Mouse (Mus musculus) limb, embryonic 15.5 days (tissue): ENCODE data around the gene Dnajc5. TPM values are rescaled to one million over a fixed set of nuclear protein-coding genes. Genes with fewer than 3 reads are reported as not detected.
A peak's percentile ranks its signal among the peaks of the same experiment; 100 is the strongest.

Experiments
- ATAC-seq: fragments of 200-750 bp; cut with Nextera tagmentation; 2 replicates; pipeline ENCODE4 v1.8.0; 2017; ENCODE audit warnings: low read depth, moderate TSS enrichment; ENCODE audit not compliant: insufficient number of reproducible peaks, low FRiP score, low TSS enrichment
- H3K27ac ChIP-seq: fragments of 300-500 bp; sonication (generic); 2 replicates; pipeline ENCODE4 v1.5.1; 2015; ENCODE audit warnings: moderate library complexity, mild to moderate bottlenecking, inconsistent platforms
- H3K27me3 ChIP-seq: fragments of 300-500 bp; sonication (generic); 2 replicates; pipeline ENCODE4 v1.6.1; 2015; ENCODE audit warnings: inconsistent platforms
- H3K36me3 ChIP-seq: fragments of 300-500 bp; sonication (generic); 2 replicates; pipeline ENCODE4 v1.6.1; 2015; ENCODE audit warnings: inconsistent platforms
- H3K4me1 ChIP-seq: fragments of 300-500 bp; sonication (generic); 2 replicates; pipeline ENCODE4 v1.6.1; 2015; ENCODE audit warnings: inconsistent platforms
- H3K4me2 ChIP-seq: fragments of 300-500 bp; sonication (generic); 2 replicates; pipeline ENCODE4 v1.6.1; 2015; ENCODE audit warnings: mild to moderate bottlenecking, inconsistent platforms
- H3K4me3 ChIP-seq: fragments of 300-500 bp; sonication (generic); 2 replicates; pipeline ENCODE4 v1.5.1; 2015; ENCODE audit warnings: mild to moderate bottlenecking, inconsistent platforms
- H3K9ac ChIP-seq: fragments of 300-500 bp; sonication (generic); 2 replicates; pipeline ENCODE4 v1.6.1; 2015; ENCODE audit warnings: inconsistent platforms
- H3K9me3 ChIP-seq: fragments of 300-500 bp; sonication (generic); 2 replicates; pipeline ENCODE4 v1.6.1; 2016; ENCODE audit warnings: inconsistent platforms
- WGBS: fragments of 180-500 bp; shearing (Covaris S2); methylation state at CpG from one replicate; pipeline ENCODE4 v1.1.7; 2015; 5-methylcytosine and 5-hydroxymethylcytosine counted together
- polyA plus RNA-seq: library from polyadenylated mRNA; unstranded; fragments of >200 nt; fragmentation: Nextera tagmentation; extraction: Ambion mirVana; gene quantifications from 2 replicates; pipeline ENCODE4 v1.2.1, GENCODE M21; 2015

Dnajc5 gene
- polyA plus RNA-seq, 1 experiment from 2014 or later, result 89.5 TPM

DNA sequence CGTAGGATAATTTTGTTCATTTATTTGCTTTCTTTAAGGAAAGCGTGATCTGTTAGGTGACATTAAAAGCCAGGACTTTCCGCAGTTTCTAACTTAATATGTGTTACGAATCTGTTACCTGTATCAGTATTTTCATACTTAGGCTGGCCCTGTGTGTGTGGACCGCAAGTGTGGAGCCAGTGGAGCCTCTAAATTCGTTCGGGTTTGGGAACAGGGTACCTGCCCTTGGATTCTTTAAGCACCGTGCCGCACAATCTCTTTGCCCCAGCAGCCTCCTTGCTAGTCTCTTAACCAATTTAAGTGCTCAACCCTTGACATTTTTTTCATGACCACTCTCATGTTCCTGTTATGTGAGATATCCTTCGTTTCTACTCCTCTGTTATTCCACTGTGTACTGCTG lies 1.2 kb downstream of the Dnajc5 start:
- Histone ChIP-seq H3K36me3 (peaks cover 15% of the 10 kb centered on the region), H3K9me3 (no peaks in the 10 kb centered on the region), H3K4me2 (peak overlapping the region; percentile 51), H3K4me1 (peaks cover 17% of the 10 kb centered on the region), H3K4me3 (peak overlapping the region; percentile 96), H3K9ac (peak overlapping the region; percentile 90), H3K27ac (no peak overlapping the region), H3K27me3 (no peaks in the 10 kb centered on the region)
- ATAC-seq, result no peak
- 43% methylated on average over 10 of the region's 10 CpGs for WGBS

DNA sequence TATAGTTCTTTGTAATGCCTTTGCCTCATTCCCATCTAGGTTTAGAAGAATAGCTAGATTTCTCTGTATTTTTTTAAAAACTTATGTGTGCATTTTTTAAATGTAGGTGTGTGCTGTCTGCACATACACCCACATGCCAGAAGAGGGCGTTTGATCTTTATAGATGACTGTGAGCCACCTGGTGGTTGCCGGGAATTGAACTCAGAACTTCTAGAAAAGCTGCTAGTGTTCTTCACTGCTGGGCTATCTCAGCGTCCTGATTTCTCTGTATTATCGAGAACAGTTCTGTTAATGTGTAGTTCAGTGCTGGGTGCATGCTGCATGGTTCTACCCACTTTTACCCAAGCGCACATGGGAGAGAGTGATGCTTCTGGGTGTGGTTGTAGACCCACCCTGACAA lies 2.5 kb downstream of the Dnajc5 start:
- WGBS, result 73% methylated on average over 5 of the region's 5 CpGs
- H3K27me3 ChIP-seq, result no peaks in the 10 kb centered on the region
- H3K27ac ChIP-seq, result no peak overlapping the region
- H3K4me2 ChIP-seq, result no peak overlapping the region
- peaks cover 7% of the 10 kb centered on the region; the same call in 1 of the 2 replicates for H3K36me3 ChIP-seq
- H3K9ac ChIP-seq, result no peak overlapping the region
- no peak for ATAC-seq
- no peak overlapping the region for H3K4me3 ChIP-seq
- H3K9me3 ChIP-seq, result no peaks in the 10 kb centered on the region
- peaks cover 17% of the 10 kb centered on the region for H3K4me1 ChIP-seq

DNA sequence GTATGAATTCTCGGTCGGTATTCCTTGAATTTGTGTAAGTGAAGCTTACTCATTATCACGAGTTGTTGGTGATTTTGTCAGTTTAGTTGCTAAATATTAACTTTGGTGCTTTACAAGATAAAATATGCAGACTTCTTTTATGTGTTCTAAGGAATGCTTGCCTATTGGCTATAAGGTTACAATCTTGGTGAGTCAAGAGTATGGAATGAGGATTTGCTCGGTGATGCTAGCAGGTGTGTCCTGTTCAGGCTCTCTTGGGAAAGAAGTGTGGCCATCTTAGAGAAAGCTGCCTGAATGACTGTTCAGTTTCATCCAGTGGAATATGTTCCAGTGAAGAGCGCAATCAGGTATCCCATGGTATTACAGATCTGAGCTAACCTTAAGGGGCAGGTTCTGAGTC lies 5.2 kb downstream of the Dnajc5 start:
- Histone ChIP-seq H3K4me2 (no peak overlapping the region), H3K4me3 (no peak overlapping the region), H3K9me3 (no peaks in the 10 kb centered on the region; the same call in 1 of the 2 replicates), H3K27me3 (no peaks in the 10 kb centered on the region), H3K36me3 (peaks cover 21% of the 10 kb centered on the region), H3K4me1 (peaks cover 11% of the 10 kb centered on the region), H3K9ac (no peak overlapping the region), H3K27ac (no peak overlapping the region)
- WGBS, result 74% methylated on average over 5 of the region's 5 CpGs
- ATAC-seq, result no peak

DNA sequence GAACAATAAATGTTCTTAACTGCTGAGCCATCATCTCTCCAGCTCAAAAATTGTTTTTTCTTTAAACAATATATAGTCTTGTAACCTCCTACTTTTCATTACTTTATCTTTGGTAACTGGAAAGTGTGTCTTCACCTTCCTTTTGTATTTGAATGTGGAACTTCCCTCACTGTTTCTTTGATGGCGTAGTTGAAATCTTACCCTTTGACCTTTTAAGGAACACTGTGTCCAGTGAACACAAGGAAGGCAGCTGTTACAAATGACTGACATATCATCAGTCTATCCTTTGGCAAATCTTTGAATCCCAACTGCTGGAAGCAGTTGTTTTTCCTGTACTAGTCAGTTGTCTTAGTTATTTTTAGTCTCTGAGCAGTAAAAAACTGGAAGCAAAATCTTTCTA lies 8.8 kb downstream of the Dnajc5 start:
- Histone ChIP-seq H3K27me3 (no peaks in the 10 kb centered on the region), H3K9me3 (no peaks in the 10 kb centered on the region; the same call in 1 of the 2 replicates), H3K4me1 (no peaks in the 10 kb centered on the region), H3K9ac (no peak overlapping the region), H3K27ac (no peak overlapping the region), H3K4me2 (no peak overlapping the region), H3K4me3 (no peak overlapping the region), H3K36me3 (peaks cover 36% of the 10 kb centered on the region)
- WGBS, result 91% methylated on average over 1 of the region's 1 CpGs
- ATAC-seq, result no peak

DNA sequence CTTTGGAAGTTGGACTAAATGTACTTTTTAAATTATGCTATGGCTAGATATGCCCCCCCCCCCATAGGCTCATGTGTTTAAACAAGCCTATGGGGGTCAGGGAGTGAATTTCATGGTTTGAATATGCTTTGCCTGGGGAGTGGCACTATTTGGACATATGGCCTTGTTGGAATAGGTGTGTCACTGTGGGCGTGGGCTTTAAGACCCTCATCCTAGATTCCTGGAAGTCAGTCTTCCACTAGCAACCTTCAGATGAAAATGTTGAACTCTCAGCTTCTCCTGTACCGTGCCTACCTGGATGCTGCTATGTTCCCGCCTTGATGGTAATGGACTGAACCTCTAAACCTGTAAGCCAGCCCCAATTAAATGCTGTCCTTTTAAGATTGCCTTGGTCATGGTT lies 12.3 kb downstream of the Dnajc5 start:
- ATAC-seq, result no peak
- no peaks in the 10 kb centered on the region; the same call in 1 of the 2 replicates for H3K9me3 ChIP-seq
- H3K4me1 ChIP-seq, result peaks cover 2% of the 10 kb centered on the region
- H3K27ac ChIP-seq, result no peak overlapping the region
- H3K36me3 ChIP-seq, result peaks cover 33% of the 10 kb centered on the region
- H3K9ac ChIP-seq, result no peak overlapping the region
- H3K27me3 ChIP-seq, result no peaks in the 10 kb centered on the region
- H3K4me2 ChIP-seq, result no peak overlapping the region
- 97% methylated on average over 3 of the region's 3 CpGs for WGBS
- H3K4me3 ChIP-seq, result no peak overlapping the region

DNA sequence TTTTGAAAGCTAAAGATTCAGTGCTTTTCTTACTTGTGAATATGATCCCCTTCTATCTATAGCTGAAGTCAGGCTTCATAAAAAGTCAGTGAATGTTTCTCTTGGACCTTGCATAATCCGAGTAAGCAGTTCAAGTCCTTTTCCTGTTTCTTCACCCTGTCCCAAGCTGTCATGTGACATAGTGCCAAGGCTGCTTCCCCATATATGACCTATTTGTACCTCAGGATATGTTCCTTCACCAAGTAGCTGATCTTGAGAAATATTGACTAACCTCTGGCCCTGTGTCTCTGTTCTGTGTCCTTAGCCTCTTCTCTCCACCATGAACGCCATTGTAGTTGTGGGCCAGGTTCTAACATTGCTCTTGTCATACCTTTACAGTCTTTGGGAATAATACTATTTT lies 16.1 kb downstream of the Dnajc5 start:
- Histone ChIP-seq H3K27me3 (no peaks in the 10 kb centered on the region), H3K9ac (no peak overlapping the region), H3K36me3 (peaks cover 18% of the 10 kb centered on the region; the same call in 1 of the 2 replicates), H3K27ac (no peak overlapping the region), H3K4me1 (peaks cover 7% of the 10 kb centered on the region), H3K4me3 (no peak overlapping the region), H3K9me3 (no peaks in the 10 kb centered on the region), H3K4me2 (no peak overlapping the region)
- no peak for ATAC-seq
- 87% methylated on average over 2 of the region's 2 CpGs for WGBS

DNA sequence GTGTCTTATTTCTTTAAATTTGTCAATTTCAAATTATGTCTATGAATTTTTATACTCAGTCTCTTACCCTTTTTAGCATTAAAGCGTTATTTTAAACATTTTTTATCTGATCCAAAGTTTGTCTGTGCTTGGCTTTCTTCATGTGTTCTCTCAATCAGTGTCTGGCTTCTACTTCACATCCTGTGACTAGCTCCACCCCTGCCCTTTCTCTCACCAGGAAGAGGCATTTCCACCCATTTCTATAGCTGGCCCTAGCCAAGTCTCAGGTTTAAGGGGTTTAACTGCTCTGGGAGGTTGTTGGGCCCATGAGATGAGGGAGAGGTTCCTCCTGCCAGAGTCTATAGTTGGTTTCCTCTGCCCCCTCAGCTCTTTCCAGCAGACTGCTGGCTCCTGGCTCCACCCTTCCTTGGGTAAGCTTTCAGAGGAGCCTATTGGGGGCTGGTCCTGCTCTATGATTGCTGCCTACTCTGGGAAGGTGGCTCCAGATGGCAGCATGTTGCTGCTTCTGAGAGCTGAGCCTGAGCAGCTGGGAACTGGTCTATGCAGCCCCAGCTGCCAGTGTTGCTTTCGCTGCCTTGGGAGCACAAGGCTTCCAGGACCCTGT lies 17.3 kb downstream of the Dnajc5 start:
- H3K9ac ChIP-seq, result no peak overlapping the region
- peaks cover 11% of the 10 kb centered on the region; the same call in 1 of the 2 replicates for H3K36me3 ChIP-seq
- no peaks in the 10 kb centered on the region for H3K9me3 ChIP-seq
- H3K4me1 ChIP-seq, result peaks cover 7% of the 10 kb centered on the region
- no peak overlapping the region for H3K4me3 ChIP-seq
- ATAC-seq, result peak; percentile 86
- H3K27ac ChIP-seq, result peak overlapping the region; percentile 65
- H3K4me2 ChIP-seq, result no peak overlapping the region
- 68% methylated on average over 2 of the region's 2 CpGs for WGBS
- H3K27me3 ChIP-seq, result no peaks in the 10 kb centered on the region

DNA sequence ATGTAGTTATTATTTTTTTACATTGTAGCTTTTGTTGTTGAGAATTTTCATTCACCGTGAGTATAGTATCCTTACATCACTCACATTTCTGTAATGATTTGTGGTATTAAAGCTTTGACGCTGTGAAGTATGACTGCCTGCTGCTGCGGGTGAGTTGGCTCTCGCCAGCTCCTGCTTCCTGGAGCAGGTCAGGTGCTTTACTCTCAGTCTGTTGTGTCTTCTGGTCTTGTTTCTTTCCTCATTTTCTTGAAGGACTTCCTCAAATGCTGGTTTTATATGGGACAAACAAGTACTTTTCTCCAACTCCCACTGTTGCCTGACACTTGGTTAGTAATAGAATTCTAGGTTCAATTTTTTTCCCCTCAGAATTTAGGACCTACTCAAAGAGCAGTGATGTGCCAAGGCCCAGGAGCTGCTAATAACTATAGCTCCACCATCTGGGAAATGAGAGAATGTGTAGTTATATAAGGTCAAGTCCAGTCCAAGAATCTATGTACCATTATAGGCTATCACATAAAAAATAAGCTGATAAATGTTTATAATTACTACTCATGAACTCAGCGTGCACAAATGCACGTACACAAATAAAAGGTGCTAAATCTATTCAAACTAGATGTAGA lies 21.6 kb downstream of the Dnajc5 start:
- Histone ChIP-seq H3K4me3 (no peak overlapping the region), H3K27me3 (no peaks in the 10 kb centered on the region), H3K4me2 (no peak overlapping the region), H3K9ac (no peak overlapping the region), H3K36me3 (peaks cover 24% of the 10 kb centered on the region), H3K27ac (no peak overlapping the region), H3K9me3 (no peaks in the 10 kb centered on the region), H3K4me1 (peaks cover 7% of the 10 kb centered on the region)
- WGBS, result 88% methylated on average over 6 of the region's 6 CpGs
- no peak for ATAC-seq

DNA sequence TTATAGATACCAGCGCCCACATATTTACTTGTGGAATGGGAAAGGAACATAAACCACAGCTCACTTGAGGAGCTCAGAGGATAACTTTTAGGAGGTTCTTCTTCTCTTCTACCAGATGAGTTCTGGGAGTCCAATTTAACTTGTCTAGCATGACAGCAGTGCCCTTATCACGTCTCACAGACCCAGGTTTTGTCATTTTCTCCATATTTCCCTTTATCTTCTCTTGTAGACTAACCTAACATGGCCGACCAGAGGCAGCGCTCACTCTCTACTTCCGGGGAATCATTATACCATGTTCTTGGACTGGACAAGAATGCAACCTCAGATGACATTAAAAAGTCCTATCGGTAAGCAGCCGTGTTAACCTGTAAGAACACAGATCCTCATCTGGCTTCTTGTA lies 25.9 kb downstream of the Dnajc5 start:
- Histone ChIP-seq H3K27me3 (no peaks in the 10 kb centered on the region), H3K4me3 (no peak overlapping the region), H3K4me1 (no peaks in the 10 kb centered on the region), H3K36me3 (peaks cover 62% of the 10 kb centered on the region), H3K9ac (no peak overlapping the region), H3K9me3 (no peaks in the 10 kb centered on the region), H3K27ac (no peak overlapping the region), H3K4me2 (no peak overlapping the region)
- WGBS, result 93% methylated on average over 7 of the region's 7 CpGs
- no peak for ATAC-seq

DNA sequence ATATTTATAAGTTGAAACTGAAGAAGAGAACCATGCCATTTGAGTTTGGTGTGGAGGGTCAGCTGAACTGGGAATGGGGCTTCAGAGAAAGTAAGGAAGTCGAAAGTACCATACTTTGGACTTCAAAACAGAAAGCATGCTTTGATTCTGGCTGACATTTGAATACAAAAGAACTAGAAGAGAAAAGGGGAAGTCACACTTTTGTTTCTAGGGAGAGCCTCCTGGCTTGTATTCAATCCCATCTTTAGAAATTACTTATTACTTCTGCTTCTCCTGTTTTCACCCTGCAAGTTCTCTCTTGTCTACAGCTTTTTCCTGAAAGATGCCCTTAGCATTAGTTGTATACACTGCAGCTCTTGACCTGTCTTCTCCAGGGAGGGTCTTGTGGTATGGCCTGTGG lies 27.9 kb downstream of the Dnajc5 start:
- no peak overlapping the region for H3K4me2 ChIP-seq
- no peaks in the 10 kb centered on the region for H3K4me1 ChIP-seq
- 73% methylated on average over 1 of the region's 1 CpGs for WGBS
- H3K27ac ChIP-seq, result no peak overlapping the region
- ATAC-seq, result no peak
- H3K9me3 ChIP-seq, result no peaks in the 10 kb centered on the region
- no peak overlapping the region for H3K4me3 ChIP-seq
- peaks cover 77% of the 10 kb centered on the region for H3K36me3 ChIP-seq
- no peak overlapping the region for H3K9ac ChIP-seq
- no peaks in the 10 kb centered on the region for H3K27me3 ChIP-seq

DNA sequence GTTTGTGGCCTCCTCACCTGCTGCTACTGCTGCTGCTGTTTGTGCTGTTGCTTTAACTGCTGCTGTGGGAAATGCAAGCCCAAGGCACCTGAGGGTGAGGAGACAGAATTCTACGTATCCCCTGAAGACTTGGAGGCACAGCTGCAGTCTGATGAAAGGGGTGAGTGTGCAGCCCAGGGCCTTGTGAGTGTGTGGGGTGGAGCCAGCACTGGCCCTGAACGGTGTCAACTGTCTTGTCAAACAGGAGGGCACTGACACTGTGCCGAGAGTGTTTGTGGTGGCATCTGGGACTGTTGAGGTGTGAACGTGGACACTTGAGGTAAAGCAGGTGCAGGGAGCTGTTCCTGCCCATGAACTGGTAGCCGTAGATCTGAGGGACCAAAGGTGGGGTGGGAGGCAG lies 28.4 kb downstream of the Dnajc5 start:
- ATAC-seq, result no peak

DNA sequence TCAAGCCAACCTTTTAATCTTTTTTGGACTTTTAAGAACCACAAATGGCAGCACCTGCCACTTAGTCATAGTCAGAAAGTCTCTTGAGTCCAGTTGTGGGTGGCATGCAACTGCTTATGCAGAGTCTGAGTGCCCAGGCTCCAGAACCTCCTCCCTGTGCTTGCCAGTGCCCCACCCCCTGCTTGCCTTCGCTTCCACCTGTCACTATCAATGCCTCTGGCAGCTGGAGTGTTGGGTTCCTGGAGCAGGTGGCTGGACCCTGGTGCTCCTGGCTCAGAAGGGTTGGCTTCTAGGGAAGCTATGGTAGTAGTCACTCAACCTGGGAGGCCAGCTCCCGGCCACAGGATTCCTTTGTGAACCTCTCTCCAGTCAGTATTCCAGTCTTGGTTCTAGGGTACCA lies 29.9 kb downstream of the Dnajc5 start:
- H3K4me1 ChIP-seq, result no peaks in the 10 kb centered on the region
- WGBS, result 93% methylated on average over 2 of the region's 2 CpGs
- no peak overlapping the region for H3K9ac ChIP-seq
- peaks cover 73% of the 10 kb centered on the region for H3K36me3 ChIP-seq
- H3K4me2 ChIP-seq, result no peak overlapping the region
- H3K27me3 ChIP-seq, result no peaks in the 10 kb centered on the region
- H3K4me3 ChIP-seq, result no peak overlapping the region
- H3K9me3 ChIP-seq, result no peaks in the 10 kb centered on the region
- no peak overlapping the region for H3K27ac ChIP-seq
- no peak for ATAC-seq

More for the DNA sequence above, 28.4 kb downstream of the Dnajc5 start:
- no peaks in the 10 kb centered on the region for H3K27me3 ChIP-seq
- H3K36me3 ChIP-seq, result peaks cover 77% of the 10 kb centered on the region
- no peak overlapping the region for H3K4me2 ChIP-seq
- WGBS, result 82% methylated on average over 5 of the region's 5 CpGs
- no peak overlapping the region; the same call in 1 of the 2 replicates for H3K27ac ChIP-seq
- no peaks in the 10 kb centered on the region for H3K4me1 ChIP-seq
- no peak overlapping the region for H3K4me3 ChIP-seq
- no peaks in the 10 kb centered on the region for H3K9me3 ChIP-seq
- H3K9ac ChIP-seq, result no peak overlapping the region
